Mouse (Mus musculus) small intestine, adult 2 months (tissue): ENCODE data around the gene Nfatc2. TPM values are rescaled to one million over a fixed set of nuclear protein-coding genes. Genes with fewer than 3 reads are reported as not detected.

ENCODE experiments used
- H3K27ac ChIP-seq: fragments of 200-500 bp; 2 replicates; pipeline ENCODE4 v1.5.1; 2012; ENCODE audit warnings: low read depth, low read length, control low read depth, inconsistent platforms; ENCODE audit not compliant: insufficient read depth
- H3K27me3 ChIP-seq: fragments of 200-500 bp; 2 replicates; pipeline ENCODE4 v1.6.1; 2012; ENCODE audit warnings: mild to moderate bottlenecking, moderate library complexity, low read length, inconsistent platforms; ENCODE audit not compliant: control insufficient read depth, insufficient read depth
- H3K36me3 ChIP-seq: fragments of 200-500 bp; 2 replicates; pipeline ENCODE4 v1.6.1; 2012; ENCODE audit warnings: mild to moderate bottlenecking, low read length, control low read depth, inconsistent platforms; ENCODE audit not compliant: control insufficient read depth, insufficient read depth
- H3K4me1 ChIP-seq: fragments of 200-500 bp; 2 replicates; pipeline ENCODE4 v1.6.1; 2012; ENCODE audit warnings: low read length, inconsistent platforms, mixed read lengths; ENCODE audit not compliant: control insufficient read depth, insufficient read depth, insufficient read length
- H3K4me3 ChIP-seq: fragments of 200-500 bp; 2 replicates; pipeline ENCODE4 v1.5.1; 2012; ENCODE audit warnings: low read depth, mild to moderate bottlenecking, control low read depth, inconsistent platforms, low read length, moderate library complexity
- CTCF ChIP-seq: fragments of 200-500 bp; IDR thresholded peaks from 2 replicates; pipeline ENCODE4 v1.5.1; 2012; ENCODE audit warnings: low read depth, mild to moderate bottlenecking, control low read depth, inconsistent platforms, low read length, moderate library complexity, mixed read lengths; ENCODE audit not compliant: insufficient replicate concordance, insufficient read length; ENCODE audit errors: extremely low read depth
- POLR2A ChIP-seq: fragments of 200-500 bp; IDR thresholded peaks from 2 replicates; pipeline ENCODE4 v1.6.1; 2012; ENCODE audit warnings: low read depth, mild to moderate bottlenecking, control low read depth, inconsistent platforms, low read length, moderate library complexity
- WGBS: fragments of 180-500 bp; shearing (Covaris S2); methylation state at CpG from one replicate; pipeline ENCODE4 v1.1.7; 2018; 5-methylcytosine and 5-hydroxymethylcytosine counted together
- polyA plus RNA-seq: library from polyadenylated mRNA; depleted of rRNA; stranded (reverse); fragments of >200 nt; gene quantifications from 2 replicates; pipeline ENCODE4 v1.2.3, GENCODE M21; 2012

Nfatc2 gene
- polyA plus RNA-seq, 1 experiment, result 3.9 TPM

- TF ChIP-seq POLR2A, result no peak
- no peak for TF ChIP-seq CTCF
- peaks cover 27% of the 10 kb centered on the region for H3K4me1 ChIP-seq
- H3K36me3 ChIP-seq, result no peaks in the 10 kb centered on the region
- WGBS, result 88% methylated on average over 8 of the region's 8 CpGs
- no peaks in the 10 kb centered on the region for H3K27me3 ChIP-seq
- H3K27ac ChIP-seq, result no peak overlapping the region
- H3K4me3 ChIP-seq, result no peak overlapping the region
These were observed 72.9 kb downstream of the Nfatc2 start for GRCm38 (mm10) chr2:168528551-168528950.

GRCm38 (mm10) chr2:168527430-168527792, 74.0 kb downstream of the Nfatc2 start:
- Histone ChIP-seq H3K36me3 (no peaks in the 10 kb centered on the region), H3K4me3 (no peak overlapping the region), H3K4me1 (peaks cover 23% of the 10 kb centered on the region), H3K27me3 (no peaks in the 10 kb centered on the region), H3K27ac (no peak overlapping the region)
- 87% methylated on average over 10 of the region's 10 CpGs for WGBS
- no peak for TF ChIP-seq CTCF
- TF ChIP-seq POLR2A, result no peak

- no peak overlapping the region for H3K27ac ChIP-seq
- no peak overlapping the region for H3K4me3 ChIP-seq
- TF ChIP-seq POLR2A (no peak), CTCF (no peak)
- H3K36me3 ChIP-seq, result no peaks in the 10 kb centered on the region
- no peaks in the 10 kb centered on the region for H3K27me3 ChIP-seq
- 83% methylated on average over 18 of the region's 18 CpGs for WGBS
- peaks cover 21% of the 10 kb centered on the region for H3K4me1 ChIP-seq
These were observed 74.7 kb downstream of the Nfatc2 start for GRCm38 (mm10) chr2:168526547-168527429.

- peak overlapping the region; percentile 7; the same call in 1 of the 2 replicates for H3K27ac ChIP-seq
- 28% methylated on average over 17 of the region's 17 CpGs for WGBS
- no peaks in the 10 kb centered on the region for H3K36me3 ChIP-seq
- no peaks in the 10 kb centered on the region for H3K27me3 ChIP-seq
- TF ChIP-seq CTCF, result no peak
- H3K4me1 ChIP-seq, result peaks cover 15% of the 10 kb centered on the region
- H3K4me3 ChIP-seq, result peak overlapping the region; percentile 16
These were observed 75.9 kb downstream of the Nfatc2 start for GRCm38 (mm10) chr2:168525391-168526154.

GRCm38 (mm10) chr2:168524905-168525381, 76.5 kb downstream of the Nfatc2 start:
- 8% methylated on average over 13 of the region's 13 CpGs for WGBS

GRCm38 (mm10) chr2:168522247-168522646, 79.2 kb downstream of the Nfatc2 start:
- Histone ChIP-seq H3K27me3 (no peaks in the 10 kb centered on the region), H3K4me3 (no peak overlapping the region), H3K4me1 (peaks cover 12% of the 10 kb centered on the region), H3K36me3 (no peaks in the 10 kb centered on the region), H3K27ac (no peak overlapping the region)
- TF ChIP-seq CTCF (no peak), POLR2A (no peak)
- 77% methylated on average over 3 of the region's 3 CpGs for WGBS

More at GRCm38 (mm10) chr2:168524905-168525381, 76.5 kb downstream of the Nfatc2 start:
- Histone ChIP-seq H3K27me3 (no peaks in the 10 kb centered on the region), H3K4me1 (peaks cover 15% of the 10 kb centered on the region), H3K36me3 (no peaks in the 10 kb centered on the region), H3K27ac (peak overlapping the region; percentile 7; the same call in 1 of the 2 replicates), H3K4me3 (peak overlapping the region; percentile 54)
- TF ChIP-seq CTCF (no peak), POLR2A (no peak; the same call in 1 of the 2 replicates)

- Histone ChIP-seq H3K27ac (no peak overlapping the region), H3K4me3 (no peak overlapping the region), H3K36me3 (no peaks in the 10 kb centered on the region), H3K4me1 (peaks cover 12% of the 10 kb centered on the region), H3K27me3 (no peaks in the 10 kb centered on the region)
- TF ChIP-seq CTCF, result no peak
- no peak for TF ChIP-seq POLR2A
- 91% methylated on average over 7 of the region's 7 CpGs for WGBS
These were observed 80.7 kb downstream of the Nfatc2 start for GRCm38 (mm10) chr2:168520771-168521170.
